Mouse (Mus musculus) kidney, adult 18-20 months (tissue): ENCODE measurements at regions not wholly inside any gene's neighbourhood (a gene's known extent, or its start where the extent isn't known, plus 50 kb on each side); places are given as distances from the start of the nearest gene placed in this dataset.

Experiments
- DNase-seq: peaks from one replicate; pipeline ENCODE4 v3.0.0; 2021

DNA sequence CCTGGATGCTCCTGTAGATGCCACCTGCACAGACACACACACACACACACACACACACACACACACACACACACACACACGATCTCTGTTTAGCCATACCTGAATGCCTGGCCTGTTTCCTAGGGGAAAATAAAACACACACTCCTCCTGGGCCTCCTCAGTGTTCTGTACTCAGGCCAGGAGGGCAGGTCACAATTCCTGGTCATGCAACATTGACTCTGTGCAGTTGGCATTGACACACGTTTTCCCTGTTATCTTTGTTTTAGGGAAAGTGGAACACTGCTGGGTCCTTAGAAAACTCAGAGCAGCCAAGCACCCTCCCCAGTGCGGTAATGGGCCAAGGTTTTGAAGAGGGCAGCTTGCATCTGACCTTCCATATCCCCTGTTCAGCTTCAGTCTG lies 246.7 kb downstream of the H2al1j start:
- peak; percentile 14 for DNase-seq

DNA sequence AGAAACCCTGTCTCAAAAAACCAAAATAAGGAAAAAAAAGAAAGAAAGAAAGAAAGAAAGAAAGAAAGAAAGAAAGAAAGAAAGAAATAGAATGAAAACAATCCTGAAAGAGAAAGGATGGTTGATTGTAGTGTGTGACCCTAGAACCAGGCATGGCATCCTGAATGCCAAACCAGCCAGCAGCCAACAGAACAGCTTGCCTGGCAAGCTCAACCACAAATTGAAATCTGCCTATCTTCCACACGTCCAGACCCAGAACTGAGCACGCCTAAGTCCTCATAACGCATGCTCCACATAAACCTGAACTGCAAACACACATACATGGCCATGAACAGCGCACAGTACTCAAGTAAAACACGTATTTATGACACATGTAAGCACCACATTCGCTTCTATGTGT lies 247.9 kb downstream of the H2al1j start:
- no peak for DNase-seq

- no peak for DNase-seq
These were observed 248.7 kb downstream of the H2al1j start for GRCm38 (mm10) chrX:11576287-11576686.

DNA sequence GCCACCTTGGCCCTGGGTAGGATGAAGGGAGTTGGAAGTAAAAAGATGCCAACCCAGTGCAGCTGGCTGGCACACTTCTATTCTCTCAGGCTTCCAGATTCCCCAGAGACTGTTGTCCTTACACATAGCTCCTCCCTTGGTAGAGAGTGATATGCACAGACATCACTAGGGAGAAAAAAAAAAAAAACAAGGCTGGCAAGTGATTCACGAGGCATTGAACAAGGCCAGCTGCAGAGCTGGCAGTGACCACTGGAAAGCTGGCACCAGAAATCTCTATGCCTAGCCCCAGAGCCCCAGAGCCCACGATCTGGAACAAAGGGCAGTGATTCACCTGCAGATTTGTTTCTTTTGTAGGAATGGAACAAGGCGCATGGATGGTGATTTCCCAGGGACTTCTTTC lies 249.7 kb downstream of the H2al1j start:
- no peak for DNase-seq

GRCm38 (mm10) chrX:11585353-11585752 lies 257.7 kb downstream of the H2al1j start:
- no peak for DNase-seq

DNA sequence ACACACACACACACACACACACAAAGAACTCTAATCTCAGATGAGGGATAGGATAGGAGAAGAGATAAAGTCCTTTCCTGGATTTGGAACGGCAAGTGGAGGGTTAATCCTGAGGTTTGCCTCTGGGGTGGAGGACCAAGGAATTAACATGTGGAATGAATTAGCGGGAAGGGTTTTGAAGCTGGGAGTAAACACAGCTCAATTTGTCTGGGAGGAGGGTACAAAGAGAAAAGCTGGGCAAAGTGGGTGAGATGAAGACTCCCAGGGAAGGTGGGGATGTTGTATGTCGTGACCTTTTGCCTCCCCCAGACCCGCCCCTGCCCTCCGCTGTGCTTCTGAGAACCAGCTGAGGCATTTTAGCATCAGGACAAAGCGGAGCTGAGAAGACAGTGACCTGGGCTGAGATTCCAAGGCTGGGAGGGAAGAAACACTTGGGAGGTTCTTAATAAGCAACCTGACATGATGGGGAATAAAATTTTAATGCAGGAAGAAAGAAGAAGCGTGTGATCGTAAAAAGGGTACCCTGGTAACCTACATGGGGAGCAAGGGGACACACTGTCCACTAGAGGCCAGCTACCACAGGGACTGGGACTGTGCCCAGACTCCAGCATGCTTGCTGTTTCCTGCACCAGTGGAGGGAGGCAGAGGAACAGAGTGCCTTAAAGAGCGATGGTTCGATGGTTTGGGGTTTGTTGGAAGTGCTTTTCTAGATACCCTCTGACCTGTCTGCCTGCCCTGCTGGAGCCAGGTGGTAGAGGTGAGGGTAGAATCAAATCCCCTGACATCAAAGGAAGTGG lies 264.0 kb downstream of the H2al1j start:
- DNase-seq = no peak

DNA sequence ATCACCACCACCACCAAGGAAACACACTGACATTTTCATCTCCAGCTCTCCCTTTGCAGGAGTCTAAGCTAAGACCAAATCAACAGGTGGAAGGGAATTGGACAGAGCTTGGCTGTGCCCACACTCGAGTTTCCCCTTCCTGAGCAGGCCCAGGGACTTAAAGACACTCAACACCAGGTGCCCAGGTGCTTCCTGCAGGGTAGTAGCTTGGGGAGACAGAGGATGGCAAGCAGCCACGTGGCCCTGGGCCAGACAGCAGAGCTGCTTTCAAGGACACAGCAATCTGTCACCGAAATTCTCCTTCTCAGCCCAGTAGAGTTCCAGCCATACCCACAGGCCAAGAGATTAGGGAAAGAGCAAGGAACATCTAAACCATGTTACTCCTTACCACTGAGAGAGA lies 266.9 kb downstream of the H2al1j start:
- DNase-seq = no peak

DNA sequence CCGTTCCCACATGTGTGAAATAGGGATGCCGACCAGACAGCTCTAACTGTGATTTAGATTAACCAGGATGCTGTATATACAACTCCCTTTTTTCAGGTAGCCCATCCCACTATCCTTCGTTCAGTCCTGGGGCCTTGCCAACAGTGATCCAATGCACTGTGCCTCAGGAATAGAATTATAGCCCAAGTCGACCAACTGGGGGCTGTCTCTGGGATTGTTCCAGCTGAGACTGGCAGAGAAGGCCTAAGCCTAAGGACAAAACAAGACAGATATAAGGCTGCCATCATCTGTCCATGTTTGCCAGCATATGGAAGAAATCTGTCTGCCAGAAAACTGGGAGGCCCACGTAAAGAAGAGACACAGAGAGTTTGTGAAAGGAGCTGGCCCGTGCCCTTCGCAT lies 269.9 kb downstream of the H2al1j start:
- no peak for DNase-seq

DNA sequence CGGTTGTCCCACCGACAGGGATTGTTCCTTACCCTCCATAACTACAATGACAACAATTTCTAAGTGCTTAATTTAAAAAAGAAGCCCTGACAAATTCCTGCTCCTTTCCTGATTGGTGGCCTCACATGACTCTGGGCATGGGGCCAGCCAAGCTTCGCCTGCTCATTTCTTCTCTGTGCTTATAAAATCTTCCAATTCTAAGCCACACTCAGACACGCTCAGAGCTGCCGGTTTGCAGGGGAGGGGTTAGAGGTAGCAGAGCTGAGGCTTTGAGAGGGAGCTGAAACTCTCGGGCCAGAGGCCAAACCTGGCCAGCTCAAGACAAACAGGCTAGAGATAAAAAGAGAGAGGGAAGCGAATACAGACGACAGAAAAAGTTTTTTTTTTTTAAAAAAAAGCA lies 286.6 kb downstream of the H2al1j start:
- peak; percentile 30 for DNase-seq

DNA sequence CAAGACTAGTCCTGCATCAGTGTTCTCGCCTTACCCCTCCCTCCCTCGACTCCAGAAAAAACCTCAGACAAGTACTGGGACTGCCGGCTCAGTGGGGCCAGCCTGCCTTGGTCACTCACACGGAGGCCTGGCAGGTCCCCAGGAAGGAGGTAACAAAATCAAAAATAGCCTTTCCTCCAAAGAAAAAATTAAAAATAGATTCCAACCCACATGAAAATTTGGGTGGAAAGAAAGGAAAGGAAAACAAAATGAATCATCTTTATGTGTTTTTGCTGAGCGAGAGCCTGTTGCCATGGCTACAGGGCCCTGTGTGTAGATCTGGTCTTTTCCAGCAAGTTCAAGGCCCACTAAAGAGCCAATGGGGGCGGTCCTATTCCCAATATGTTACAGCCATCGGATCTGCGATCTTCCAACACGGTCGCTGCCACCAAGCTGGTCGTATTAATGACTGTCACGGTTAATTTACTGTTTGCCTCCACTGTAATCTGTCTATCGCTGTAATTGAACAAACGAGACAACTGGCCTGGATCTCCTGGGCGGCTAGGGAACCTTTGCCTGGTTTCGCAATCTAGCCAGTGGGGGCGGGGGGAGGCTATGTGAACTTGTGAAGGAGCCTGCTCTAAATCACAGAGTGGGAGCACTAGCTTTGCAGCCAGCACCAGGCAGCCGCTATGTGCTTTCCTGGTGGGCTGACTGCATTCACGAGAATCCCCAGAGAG lies 293.6 kb downstream of the H2al1j start:
- peak; percentile 34 for DNase-seq

- no peak for DNase-seq
These were observed 298.8 kb downstream of the H2al1j start for GRCm38 (mm10) chrX:11626274-11626878.

- DNase-seq = no peak
These were observed 301.7 kb downstream of the H2al1j start for GRCm38 (mm10) chrX:11629362-11629761.

DNA sequence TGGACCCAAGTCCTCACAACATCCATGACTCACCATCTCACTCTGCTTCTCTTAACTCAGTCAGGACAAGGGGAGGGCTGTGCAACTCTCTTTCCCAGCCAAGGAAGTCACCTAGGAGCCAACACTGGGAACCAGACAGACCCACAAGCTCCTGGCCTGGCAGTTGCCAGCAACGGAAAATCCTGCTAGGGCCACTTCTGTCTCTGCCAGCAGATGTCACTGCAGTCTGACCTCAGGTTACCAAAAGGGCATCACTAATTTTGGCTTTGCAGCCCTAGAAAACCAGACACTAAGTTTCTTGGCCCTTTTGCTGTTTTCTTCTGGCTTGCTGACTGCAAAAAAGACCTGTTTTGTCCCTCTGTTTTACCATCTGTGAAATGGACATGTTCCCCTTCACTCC lies 302.3 kb downstream of the H2al1j start:
- DNase-seq = peak; percentile 36

GRCm38 (mm10) chrX:11631186-11631913 lies 303.7 kb downstream of the H2al1j start:
- peak; percentile 12 for DNase-seq

- DNase-seq = no peak
These were observed 304.4 kb downstream of the H2al1j start for GRCm38 (mm10) chrX:11632011-11632410.

DNA sequence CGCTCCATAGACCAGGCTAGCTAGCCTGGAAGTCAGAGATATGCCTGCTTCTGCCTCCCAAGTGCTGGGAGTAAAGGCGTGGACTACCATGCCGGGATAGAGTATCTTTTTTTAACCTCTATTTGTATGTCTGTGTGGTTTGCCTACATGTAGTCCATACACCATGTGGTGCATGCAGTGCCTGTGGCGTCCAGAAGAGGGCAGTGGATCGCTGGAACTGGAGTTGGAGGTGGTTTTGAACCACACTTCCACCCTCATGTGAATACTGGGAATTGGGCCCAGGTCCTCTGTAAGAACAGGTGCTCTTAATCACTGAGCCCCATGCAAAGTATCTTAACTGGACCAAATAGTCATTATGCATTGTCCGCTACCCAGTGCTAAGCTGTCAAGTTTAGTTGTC lies 306.2 kb downstream of the H2al1j start:
- peak; percentile 26 for DNase-seq

- DNase-seq = peak; percentile 9
These were observed 316.9 kb downstream of the H2al1j start for GRCm38 (mm10) chrX:11644484-11644883.

- no peak for DNase-seq
These were observed 319.3 kb downstream of the H2al1j start for GRCm38 (mm10) chrX:11646681-11647526.

GRCm38 (mm10) chrX:11647527-11647836 lies 319.9 kb downstream of the H2al1j start:
- no peak for DNase-seq

GRCm38 (mm10) chrX:11653336-11653735 lies 325.7 kb downstream of the H2al1j start:
- no peak for DNase-seq

DNA sequence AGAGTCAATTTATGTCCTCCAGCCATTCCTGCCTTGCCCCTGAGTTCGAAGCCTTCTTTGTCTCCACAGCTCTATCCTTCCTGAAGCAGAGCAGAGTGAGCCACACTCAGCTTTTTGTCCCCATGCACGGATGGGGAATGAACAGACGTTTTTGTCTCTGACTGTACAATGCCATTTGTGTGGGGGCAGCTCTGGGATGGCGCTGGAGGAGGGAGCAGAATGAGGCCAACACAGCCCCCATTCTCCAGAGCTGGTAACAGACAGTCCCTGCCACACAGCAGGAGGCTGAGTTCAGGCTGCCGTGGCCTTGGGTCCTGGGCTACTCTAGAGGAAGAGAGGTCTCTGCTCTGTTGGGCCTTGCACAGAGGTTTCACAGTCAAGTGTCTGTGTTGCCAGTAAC lies 327.4 kb downstream of the H2al1j start:
- DNase-seq = no peak

DNA sequence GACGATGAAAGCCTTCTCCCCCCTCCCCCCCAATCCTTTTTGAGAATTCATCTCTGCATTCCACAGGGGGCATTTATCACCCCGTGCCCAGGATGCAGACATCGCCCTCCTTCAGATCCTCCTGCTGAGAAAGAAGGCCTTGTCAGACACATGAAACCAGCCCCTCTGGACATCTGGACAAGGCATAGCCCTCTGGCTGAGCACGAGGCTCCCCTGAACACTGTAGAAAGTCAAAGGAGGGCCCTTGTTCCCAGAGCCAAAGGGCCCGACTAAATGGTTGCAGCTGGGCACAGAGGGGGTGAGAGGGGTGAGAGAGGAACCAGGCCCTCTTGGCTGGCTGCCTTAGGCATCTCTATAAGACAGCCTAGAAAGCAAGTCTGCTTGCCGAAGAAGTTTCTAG lies 327.8 kb downstream of the H2al1j start:
- DNase-seq = no peak
